Mouse (Mus musculus) MEL (cell line): ENCODE data around the gene Rasgef1b. TPM values are rescaled to one million over a fixed set of nuclear protein-coding genes. Genes with fewer than 3 reads are reported as not detected.

Experiments
- DNase-seq: peaks from one replicate; pipeline ENCODE4 v3.0.0; 2011; ENCODE audit warnings: low read depth, low spot score
- H3K27ac ChIP-seq: 2 replicates; pipeline ENCODE4 v1.5.1; 2012; ENCODE audit warnings: low read depth, mild to moderate bottlenecking, control low read depth, low read length, moderate library complexity; ENCODE audit not compliant: control insufficient read depth
- H3K27me3 ChIP-seq, 2 experiments: fragments of 150-350 bp in 1 of 2; sonication (generic) in 1 of 2; 2 replicates each; pipeline ENCODE4 v1.6.1; 2012; ENCODE audit warnings: low read length in 2 of 2, mild to moderate bottlenecking in 2 of 2, improper control_type of control experiment in 1 of 2, moderate library complexity in 1 of 2; ENCODE audit not compliant: insufficient read depth in 2 of 2, control insufficient read depth in 1 of 2
- H3K36me3 ChIP-seq, 2 experiments: 2 replicates each; pipeline ENCODE4 v1.6.1; 2012 to 2014; ENCODE audit warnings: low read length in 2 of 2, improper control_type of control experiment in 1 of 2, inconsistent platforms in 1 of 2, mild to moderate bottlenecking in 1 of 2; ENCODE audit not compliant: insufficient read depth in 2 of 2, control insufficient read depth in 1 of 2
- H3K4me1 ChIP-seq, 2 experiments: fragments of 150-350 bp in 1 of 2; sonication (generic) in 1 of 2; 2 replicates each; pipeline ENCODE4 v1.6.1; 2012; ENCODE audit warnings: low read length in 2 of 2, improper control_type of control experiment in 1 of 2, mild to moderate bottlenecking in 1 of 2; ENCODE audit not compliant: insufficient read depth in 2 of 2, control insufficient read depth in 1 of 2
- H3K4me3 ChIP-seq, 2 experiments: fragments of 150-350 bp in 1 of 2; sonication (generic) in 1 of 2; 2 replicates each; pipeline ENCODE4 v1.5.1; 2012; ENCODE audit warnings: low read depth in 2 of 2, low read length in 2 of 2, mild to moderate bottlenecking in 2 of 2, moderate library complexity in 2 of 2, control low read depth in 1 of 2, improper control_type of control experiment in 1 of 2; ENCODE audit not compliant: control insufficient read depth in 1 of 2, insufficient read depth in 1 of 2
- H3K79me2 ChIP-seq: 2 replicates; pipeline ENCODE4 v1.6.1; 2012; ENCODE audit warnings: mild to moderate bottlenecking, low read length, moderate library complexity; ENCODE audit not compliant: control insufficient read depth, poor library complexity, insufficient read depth
- H3K9ac ChIP-seq: 2 replicates; pipeline ENCODE4 v1.6.1; 2012; ENCODE audit warnings: low read depth, mild to moderate bottlenecking, control low read depth, low read length, moderate library complexity; ENCODE audit not compliant: control insufficient read depth, poor library complexity, severe bottlenecking
- H3K9me3 ChIP-seq: fragments of 150-350 bp; sonication (generic); replicated peaks from 2 replicates; pipeline ENCODE4 v1.6.1; 2012; ENCODE audit warnings: mild to moderate bottlenecking, low read length, improper control_type of control experiment, moderate library complexity; ENCODE audit not compliant: insufficient read depth
- BHLHE40 ChIP-seq: IDR thresholded peaks from 2 replicates; pipeline ENCODE4 v1.6.1; 2012; ENCODE audit warnings: low read depth, mild to moderate bottlenecking, inconsistent platforms, low read length, improper control_type of control experiment, borderline replicate concordance
- CHD1 ChIP-seq: IDR thresholded peaks from 2 replicates; pipeline ENCODE4 v1.6.1; 2012; ENCODE audit warnings: low read depth, mild to moderate bottlenecking, inconsistent platforms, low read length, improper control_type of control experiment
- EP300 ChIP-seq, 2 experiments: IDR thresholded peaks; 2 replicates each; pipeline ENCODE4 v1.6.1; 2011; ENCODE audit warnings: improper control_type of control experiment in 2 of 2, low read length in 2 of 2, low read depth in 1 of 2, mild to moderate bottlenecking in 1 of 2
- GATA1 ChIP-seq: IDR thresholded peaks from 2 replicates; pipeline ENCODE4 v1.6.1; 2011; ENCODE audit warnings: low read depth, low read length, improper control_type of control experiment
- HCFC1 ChIP-seq: IDR thresholded peaks from 2 replicates; pipeline ENCODE4 v1.6.1; 2012; ENCODE audit warnings: low read depth, mild to moderate bottlenecking, inconsistent platforms, low read length, improper control_type of control experiment, moderate library complexity
- JUND ChIP-seq: IDR thresholded peaks from 2 replicates; pipeline ENCODE4 v1.6.1; 2011; ENCODE audit warnings: low read depth, mild to moderate bottlenecking, improper control_type of control experiment, low read length
- KAT2A ChIP-seq: conservative IDR thresholded peaks from 2 replicates; pipeline ENCODE4 v1.6.1; 2012; ENCODE audit warnings: low read depth, low read length, improper control_type of control experiment, inconsistent platforms
- MAX ChIP-seq: IDR thresholded peaks from 2 replicates; pipeline ENCODE4 v1.6.1; 2011; ENCODE audit warnings: low read length, improper control_type of control experiment
- MAZ ChIP-seq: IDR thresholded peaks from 2 replicates; pipeline ENCODE4 v1.6.1; 2012; ENCODE audit warnings: low read depth, mild to moderate bottlenecking, inconsistent platforms, low read length, improper control_type of control experiment
- MEF2A ChIP-seq: IDR thresholded peaks from 2 replicates; pipeline ENCODE4 v1.6.1; 2014; ENCODE audit warnings: low read depth, mild to moderate bottlenecking, inconsistent platforms, low read length, improper control_type of control experiment; ENCODE audit not compliant: poor library complexity, insufficient replicate concordance, severe bottlenecking; ENCODE audit errors: extremely low read depth
- MYC ChIP-seq: IDR thresholded peaks from 2 replicates; pipeline ENCODE4 v1.6.1; 2011; ENCODE audit warnings: low read depth, mild to moderate bottlenecking, low read length, improper control_type of control experiment, moderate library complexity
- NELFE ChIP-seq: IDR thresholded peaks from 2 replicates; pipeline ENCODE4 v1.6.1; 2011; ENCODE audit warnings: low read depth, low read length, improper control_type of control experiment
- POLR2AphosphoS5 ChIP-seq: IDR thresholded peaks from 2 replicates; pipeline ENCODE4 v1.6.1; 2012; ENCODE audit warnings: low read depth, borderline replicate concordance, mild to moderate bottlenecking, inconsistent platforms, low read length, moderate library complexity, mixed read lengths
- SMC3 ChIP-seq: IDR thresholded peaks from 2 replicates; pipeline ENCODE4 v1.6.1; 2011; ENCODE audit warnings: low read depth, low read length, improper control_type of control experiment
- TCF12 ChIP-seq: IDR thresholded peaks from 2 replicates; pipeline ENCODE4 v1.6.1; 2014; ENCODE audit warnings: low read depth, mild to moderate bottlenecking, inconsistent platforms, low read length, improper control_type of control experiment, moderate library complexity
- UBTF ChIP-seq: IDR thresholded peaks from 2 replicates; pipeline ENCODE4 v1.6.1; 2012; ENCODE audit warnings: low read depth, mild to moderate bottlenecking, inconsistent platforms, low read length, improper control_type of control experiment, moderate library complexity, borderline replicate concordance; ENCODE audit not compliant: insufficient read depth
- USF1 ChIP-seq: IDR thresholded peaks from 2 replicates; pipeline ENCODE4 v1.6.1; 2014; ENCODE audit warnings: low read depth, mild to moderate bottlenecking, inconsistent platforms, low read length, improper control_type of control experiment, moderate library complexity
- ZKSCAN1 ChIP-seq: IDR thresholded peaks from 2 replicates; pipeline ENCODE4 v1.6.1; 2012; ENCODE audit warnings: low read depth, mild to moderate bottlenecking, inconsistent platforms, low read length, improper control_type of control experiment, moderate library complexity
- ZNF384 ChIP-seq: IDR thresholded peaks from 2 replicates; pipeline ENCODE4 v1.6.1; 2012; ENCODE audit warnings: low read depth, mild to moderate bottlenecking, inconsistent platforms, low read length, improper control_type of control experiment
- polyA plus RNA-seq, 2 experiments: library from polyadenylated mRNA; stranded (reverse) in 1 of 2; unstranded in 1 of 2; fragments of >175 nt in 1 of 2; fragments of >200 nt in 1 of 2; gene quantifications; 2 replicates each; pipeline versions ENCODE4 v1.2.1 to v1.2.4; 2012; ENCODE audit warnings: low replicate concordance in 2 of 2, low read depth in 1 of 2; ENCODE audit not compliant: insufficient read length in 2 of 2, insufficient read depth in 1 of 2, missing spikeins in 1 of 2
- total RNA-seq: library from RNA; depleted of rRNA; stranded (reverse); fragments of 300-350 nt; gene quantifications from 2 replicates; pipeline ENCODE4 v1.2.3, GENCODE M21; 2012

The Rasgef1b gene
- total and polyA plus RNA-seq, 3 experiments = not detected

DNA sequence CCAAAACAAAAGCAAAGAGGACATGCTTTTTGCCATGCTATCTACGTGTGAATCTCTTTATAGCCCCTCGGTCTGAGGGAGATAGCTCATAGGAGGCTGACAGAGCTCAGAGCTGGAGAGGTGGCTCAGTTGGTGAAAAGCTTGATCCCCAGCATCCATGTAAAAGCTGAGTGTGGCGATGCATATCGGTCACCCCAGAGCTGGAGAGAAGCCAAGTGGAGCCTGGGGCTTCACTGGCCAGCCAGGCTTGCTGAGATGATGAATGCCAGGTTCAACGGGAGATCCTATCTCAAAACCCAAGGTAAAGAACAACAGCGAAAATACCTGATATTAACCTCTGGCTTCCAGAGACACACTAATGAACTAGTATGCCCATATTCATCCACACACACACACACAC, 142.6 kb downstream of the Rasgef1b start:
- Histone ChIP-seq H3K27ac (no peak overlapping the region), H3K79me2 (no peaks in the 10 kb centered on the region), H3K36me3 (no peaks in the 10 kb centered on the region), H3K9me3 (no peaks in the 10 kb centered on the region), H3K4me3 (no peak overlapping the region), H3K9ac (no peak overlapping the region), H3K27me3 (no peaks in the 10 kb centered on the region), H3K4me1 (no peaks in the 10 kb centered on the region)
- TF ChIP-seq MEF2A (no peak), MYC (no peak), POLR2AphosphoS5 (no peak), MAX (no peak), ZNF384 (no peak)
- no peak for DNase-seq

DNA sequence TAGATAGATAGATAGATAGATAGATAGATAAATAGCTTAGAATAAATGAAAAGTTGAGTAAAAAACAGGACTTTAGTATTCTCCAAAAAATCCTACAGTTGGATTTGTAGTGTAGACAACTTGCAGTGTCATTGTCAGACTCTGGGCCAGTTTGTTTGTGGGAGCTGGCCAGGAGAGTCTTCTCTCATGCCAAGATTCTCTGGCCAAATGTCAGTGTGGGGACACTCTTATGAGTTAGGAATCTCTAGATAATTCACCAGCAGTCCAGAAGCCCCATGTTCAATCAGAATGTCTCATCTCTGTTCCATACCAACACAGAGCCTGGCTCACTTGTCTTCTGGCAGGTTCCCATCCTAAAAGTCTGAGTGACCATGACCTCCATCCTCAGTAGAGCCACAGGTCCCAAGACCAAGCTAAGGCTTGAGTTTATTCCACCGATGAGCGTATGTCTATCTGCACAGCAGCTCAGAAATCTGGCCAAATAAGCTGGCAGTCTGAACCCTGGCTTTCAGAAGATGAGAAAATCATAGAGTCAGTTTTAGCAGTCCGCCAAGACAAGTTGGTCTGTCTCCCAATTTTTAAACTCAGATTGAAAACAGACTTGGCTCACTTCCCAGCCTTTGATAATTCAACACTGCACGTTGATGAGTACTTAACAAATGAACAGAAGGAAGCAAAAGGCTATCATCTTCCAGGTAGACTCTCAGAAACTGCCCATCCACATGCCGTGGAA, 143.5 kb downstream of the Rasgef1b start:
- DNase-seq = no peak

DNA sequence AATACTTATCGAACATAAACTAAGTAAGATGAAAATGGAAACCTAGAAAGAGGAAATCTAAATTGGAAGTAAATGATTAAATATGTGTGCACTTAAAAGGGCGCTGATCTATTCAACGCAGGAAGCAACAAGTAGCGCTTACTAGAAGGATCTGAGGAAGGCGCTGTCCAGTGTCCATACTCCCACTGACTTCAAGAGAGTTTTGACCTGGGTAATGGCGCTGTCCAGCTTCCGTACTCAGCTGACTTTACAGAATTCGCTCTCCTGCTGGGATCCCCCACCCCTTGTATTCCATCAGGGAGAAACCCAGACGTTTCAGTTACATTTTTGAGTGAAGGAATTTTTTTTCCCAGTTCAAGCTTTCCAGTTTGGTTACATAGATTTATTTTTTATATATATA, 144.6 kb downstream of the Rasgef1b start:
- Histone ChIP-seq H3K27ac (no peak overlapping the region), H3K36me3 (no peaks in the 10 kb centered on the region)
- TF ChIP-seq KAT2A (no peak), CHD1 (no peak), HCFC1 (no peak), EP300 (IDR thresholded peaks at IDR 0.05; ENCODE audit: low read depth in 1 of 2, low read length in 2 of 2) (no peak), BHLHE40 (no peak), UBTF (no peak), MAZ (no peak), ZKSCAN1 (no peak), POLR2AphosphoS5 (no peak), JUND (no peak), USF1 (no peak), NELFE (no peak), SMC3 (no peak), TCF12 (no peak)
- TF ChIP-seq, all 39 proteins: peak for 0
- H3K27me3 ChIP-seq = no peaks in the 10 kb centered on the region
- no peaks in the 10 kb centered on the region for H3K9me3 ChIP-seq
- no peak for DNase-seq
- H3K4me1 ChIP-seq = no peaks in the 10 kb centered on the region
- H3K9ac ChIP-seq = no peak overlapping the region
- H3K4me3 ChIP-seq = no peak overlapping the region
- H3K79me2 ChIP-seq = no peaks in the 10 kb centered on the region

More for the DNA sequence above, 143.5 kb downstream of the Rasgef1b start:
- H3K4me1 ChIP-seq = no peaks in the 10 kb centered on the region
- no peaks in the 10 kb centered on the region for H3K9me3 ChIP-seq
- no peaks in the 10 kb centered on the region for H3K79me2 ChIP-seq
- H3K4me3 ChIP-seq = no peak overlapping the region
- no peaks in the 10 kb centered on the region for H3K27me3 ChIP-seq
- TF ChIP-seq ZNF384 (no peak), GATA1 (no peak)
- no peak overlapping the region for H3K27ac ChIP-seq
- no peaks in the 10 kb centered on the region for H3K36me3 ChIP-seq
- no peak overlapping the region for H3K9ac ChIP-seq
